Mouse (Mus musculus) heart, adult 2 months (tissue): ENCODE results near the gene Nemp2. TPM values are rescaled to one million over a fixed set of nuclear protein-coding genes. Genes with fewer than 3 reads are reported as not detected.

ENCODE experiments used
- DNase-seq, 2 experiments: peaks; one replicate each; pipeline ENCODE4 v3.0.0; 2021
- H3K27ac ChIP-seq: fragments of 200-600 bp; 2 replicates; pipeline ENCODE4 v1.8.1; 2022
- H3K27me3 ChIP-seq: fragments of 200-500 bp; 2 replicates; pipeline ENCODE4 v1.6.1; 2012; ENCODE audit warnings: mild to moderate bottlenecking, low read length, inconsistent platforms, mixed read lengths; ENCODE audit not compliant: control insufficient read depth, insufficient read depth
- H3K36me3 ChIP-seq: fragments of 200-500 bp; 2 replicates; pipeline ENCODE4 v1.6.1; 2012; ENCODE audit warnings: low read length, inconsistent platforms; ENCODE audit not compliant: control insufficient read depth, insufficient read depth
- H3K4me1 ChIP-seq: fragments of 200-500 bp; 2 replicates; pipeline ENCODE4 v1.6.1; 2011; ENCODE audit warnings: low read length; ENCODE audit not compliant: control insufficient read depth, insufficient read depth
- H3K4me3 ChIP-seq: fragments of 200-600 bp; 2 replicates; pipeline ENCODE4 v1.8.1; 2022
- H3K79me2 ChIP-seq: fragments of 200-500 bp; replicated peaks from 2 replicates; pipeline ENCODE4 v1.6.1; 2012; ENCODE audit warnings: mild to moderate bottlenecking, inconsistent platforms, low read length, moderate library complexity, mixed read lengths; ENCODE audit not compliant: control insufficient read depth, insufficient read depth
- H3K9ac ChIP-seq: fragments of 200-500 bp; 2 replicates; pipeline ENCODE4 v1.6.1; 2012; ENCODE audit warnings: low read depth, mild to moderate bottlenecking, control low read depth, inconsistent platforms, low read length, mixed read lengths
- CTCF ChIP-seq: fragments of 200-600 bp; IDR thresholded peaks from 2 replicates; pipeline ENCODE4 v1.8.1; 2022; ENCODE audit warnings: antibody characterized with exemption, mild to moderate bottlenecking, moderate library complexity
- EP300 ChIP-seq: fragments of 200-500 bp; IDR thresholded peaks from 2 replicates; pipeline ENCODE4 v1.6.1; 2011; ENCODE audit warnings: low read depth, low read length, control low read depth; ENCODE audit not compliant: insufficient read depth
- POLR2A ChIP-seq: fragments of 200-500 bp; IDR thresholded peaks from 2 replicates; pipeline ENCODE4 v1.6.1; 2011; ENCODE audit warnings: mild to moderate bottlenecking, low read depth, low read length, control low read depth; ENCODE audit not compliant: insufficient read depth
- WGBS: fragments of 180-500 bp; shearing (Covaris S2); methylation state at CpG from one replicate; pipeline ENCODE4 v1.1.7; 2018; 5-methylcytosine and 5-hydroxymethylcytosine counted together
- intact Hi-C: fragments of 180-260 bp; cut with DNase I; formaldehyde crosslinking; loops from one replicate; pipeline ENCODE4 v1.15.1; 2025
- polyA plus RNA-seq: library from polyadenylated mRNA; depleted of rRNA; stranded (reverse); fragments of >200 nt; gene quantifications from 2 replicates; pipeline ENCODE4 v1.2.3, GENCODE M21; 2012
- total RNA-seq, 2 experiments: library from RNA; stranded (reverse); gene quantifications; 2 replicates each; pipeline ENCODE4 v1.2.3; 2021

Nemp2 gene
- total and polyA plus RNA-seq, 3 experiments, result 0.93 to 2.4 (median 0.97) TPM

- Histone ChIP-seq H3K36me3 (no peaks in the 10 kb centered on the region), H3K4me3 (no peak overlapping the region), H3K79me2 (no peaks in the 10 kb centered on the region), H3K27me3 (no peaks in the 10 kb centered on the region), H3K4me1 (no peaks in the 10 kb centered on the region), H3K27ac (no peak overlapping the region), H3K9ac (no peak overlapping the region)
- TF ChIP-seq EP300 (no peak), POLR2A (no peak), CTCF (no peak)
- 76% methylated on average over 3 of the region's 3 CpGs for WGBS
- intact Hi-C loops, result no loop called here
- no peak for DNase-seq
These were observed 29.0 kb upstream of the Nemp2 start for GRCm38 (mm10) chr1:52601496-52601895.

- Histone ChIP-seq H3K4me3 (no peak overlapping the region), H3K27me3 (no peaks in the 10 kb centered on the region), H3K9ac (no peak overlapping the region), H3K79me2 (no peaks in the 10 kb centered on the region), H3K4me1 (no peaks in the 10 kb centered on the region), H3K27ac (no peak overlapping the region), H3K36me3 (no peaks in the 10 kb centered on the region)
- DNase-seq, result no peak
- whole genome bisulfite sequencing, result 41% methylated on average over 1 of the region's 1 CpGs
- intact Hi-C loops, result no loop called here
- no peak for TF ChIP-seq POLR2A
- TF ChIP-seq EP300, result no peak
- no peak for TF ChIP-seq CTCF
These were observed 22.8 kb upstream of the Nemp2 start for GRCm38 (mm10) chr1:52607700-52608099.

GRCm38 (mm10) chr1:52608486-52608885, 22.0 kb upstream of the Nemp2 start:
- no peaks in the 10 kb centered on the region for H3K4me1 ChIP-seq
- no peaks in the 10 kb centered on the region for H3K36me3 ChIP-seq
- intact Hi-C loops, result no loop called here
- no peak for DNase-seq
- no peaks in the 10 kb centered on the region for H3K27me3 ChIP-seq
- no peak overlapping the region for H3K4me3 ChIP-seq
- no peak overlapping the region for H3K27ac ChIP-seq
- WGBS, result 83% methylated on average over 4 of the region's 4 CpGs
- H3K79me2 ChIP-seq, result no peaks in the 10 kb centered on the region
- no peak for TF ChIP-seq CTCF
- H3K9ac ChIP-seq, result no peak overlapping the region

- H3K27me3 ChIP-seq, result no peaks in the 10 kb centered on the region
- intact Hi-C loops, result no loop called here
- no peaks in the 10 kb centered on the region for H3K36me3 ChIP-seq
- no peak overlapping the region for H3K9ac ChIP-seq
- no peak overlapping the region for H3K4me3 ChIP-seq
- no peaks in the 10 kb centered on the region for H3K79me2 ChIP-seq
- TF ChIP-seq POLR2A (no peak), EP300 (no peak), CTCF (no peak)
- H3K27ac ChIP-seq, result no peak overlapping the region
- no peak for DNase-seq
- WGBS, result 27% methylated on average over 1 of the region's 1 CpGs
- no peaks in the 10 kb centered on the region for H3K4me1 ChIP-seq
These were observed 12.3 kb upstream of the Nemp2 start for GRCm38 (mm10) chr1:52618217-52618616.

GRCm38 (mm10) chr1:52620442-52620841, 10.1 kb upstream of the Nemp2 start:
- Histone ChIP-seq H3K79me2 (no peaks in the 10 kb centered on the region), H3K4me1 (no peaks in the 10 kb centered on the region), H3K27ac (no peak overlapping the region), H3K9ac (no peak overlapping the region), H3K4me3 (no peak overlapping the region), H3K27me3 (no peaks in the 10 kb centered on the region), H3K36me3 (no peaks in the 10 kb centered on the region)
- intact Hi-C loops, result no loop called here
- DNase-seq, result no peak
- TF ChIP-seq POLR2A, result no peak
- no peak for TF ChIP-seq CTCF
- no peak for TF ChIP-seq EP300

DNA sequence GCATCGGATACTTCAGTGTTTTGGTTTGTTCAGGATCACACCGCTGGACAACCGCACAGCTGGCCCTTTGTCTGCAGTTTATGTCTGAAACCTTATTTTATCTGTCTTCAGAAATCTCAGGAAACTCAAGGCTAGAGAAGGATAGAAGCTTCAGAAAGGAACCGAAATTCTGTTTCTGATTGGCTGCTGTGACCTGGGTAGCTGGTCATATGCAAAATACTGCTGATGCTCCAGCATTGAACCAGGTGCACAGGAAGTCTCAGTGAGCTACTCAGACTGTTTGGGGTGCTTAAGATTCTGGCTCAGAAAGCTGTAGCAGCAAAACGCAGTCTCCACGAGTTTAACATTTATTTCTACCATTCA, 415 bp downstream of the Nemp2 start:
- peak overlapping the region; percentile 82 for H3K27ac ChIP-seq
- H3K4me3 ChIP-seq, result peak overlapping the region; percentile 76
- intact Hi-C loops, result loop anchor here (2.0 to 10.0 kb wide), 4 partner anchors 134 to 486 kb away; partner anchors contain the start of gene Hibch
- H3K4me1 ChIP-seq, result 0 out of 2 replicates have a peak, but pooled peaks cover 1% of the 10 kb centered on the region
- no peak for TF ChIP-seq CTCF
- TF ChIP-seq EP300, result no peak
- TF ChIP-seq POLR2A, result no peak
- no peaks in the 10 kb centered on the region for H3K79me2 ChIP-seq
- peak overlapping the region; percentile 97 for H3K9ac ChIP-seq
- under 1% methylated on average over 6 of the region's 6 CpGs for WGBS
- H3K27me3 ChIP-seq, result no peaks in the 10 kb centered on the region
- H3K36me3 ChIP-seq, result no peaks in the 10 kb centered on the region
- DNase-seq, result no peak

- no peaks in the 10 kb centered on the region for H3K27me3 ChIP-seq
- no peak overlapping the region for H3K27ac ChIP-seq
- DNase-seq, result no peak
- intact Hi-C loops, result loop anchor here (2.0 to 10.0 kb wide), 4 partner anchors 134 to 487 kb away; partner anchors contain the start of gene Hibch
- TF ChIP-seq CTCF (peak; percentile 48), EP300 (no peak)
- H3K36me3 ChIP-seq, result no peaks in the 10 kb centered on the region
- WGBS, result 75% methylated on average over 2 of the region's 2 CpGs
- no peak overlapping the region for H3K4me3 ChIP-seq
- no peaks in the 10 kb centered on the region for H3K79me2 ChIP-seq
- H3K9ac ChIP-seq, result no peak overlapping the region
- H3K4me1 ChIP-seq, result 0 out of 2 replicates have a peak, but pooled peaks cover 1% of the 10 kb centered on the region
These were observed 1.1 kb downstream of the Nemp2 start for GRCm38 (mm10) chr1:52631570-52631969.
